Mouse (Mus musculus): Measurements from ENCODE around the gene Bank1.

Bank1 gene

GRCm38 (mm10) chr3:136251578-136251977 is 74.3 kb downstream of the Bank1 start:
- DNase-seq, result no peak

- DNase-seq, result no peak
Measured at GRCm38 (mm10) chr3:136247331-136247730, 78.5 kb downstream of the Bank1 start.

- no peak for DNase-seq
Measured at GRCm38 (mm10) chr3:136244931-136245330, 80.9 kb downstream of the Bank1 start.

- no peak for DNase-seq
Measured at GRCm38 (mm10) chr3:136238790-136239189, 87.1 kb downstream of the Bank1 start.

- DNase-seq, result no peak
Measured at GRCm38 (mm10) chr3:136233507-136233906, 92.4 kb downstream of the Bank1 start.

GRCm38 (mm10) chr3:136230602-136231151 is 95.2 kb downstream of the Bank1 start:
- no peak for DNase-seq

- DNase-seq, result no peak
Measured at GRCm38 (mm10) chr3:136189661-136190228, 136.1 kb downstream of the Bank1 start.

GRCm38 (mm10) chr3:136186548-136187113 is 139.2 kb downstream of the Bank1 start:
- DNase-seq, result no peak

- no peak for DNase-seq
Measured at GRCm38 (mm10) chr3:136171631-136172030, 154.2 kb downstream of the Bank1 start.

- DNase-seq, result no peak
Measured at GRCm38 (mm10) chr3:136168071-136168470, 157.8 kb downstream of the Bank1 start.

- DNase-seq, result no peak
Measured at GRCm38 (mm10) chr3:136166671-136167070, 159.2 kb downstream of the Bank1 start.

GRCm38 (mm10) chr3:136166033-136166361 is 159.9 kb downstream of the Bank1 start:
- DNase-seq, result no peak

- peak; percentile 92 for DNase-seq
Measured at GRCm38 (mm10) chr3:136165167-136166032, 160.5 kb downstream of the Bank1 start.

- no peak for DNase-seq
Measured at GRCm38 (mm10) chr3:136158059-136158458, 167.8 kb downstream of the Bank1 start.

- DNase-seq, result no peak
Measured at GRCm38 (mm10) chr3:136155555-136155954, 170.3 kb downstream of the Bank1 start.

GRCm38 (mm10) chr3:136150886-136151285 is 175.0 kb downstream of the Bank1 start:
- no peak for DNase-seq

- no peak for DNase-seq
Measured at GRCm38 (mm10) chr3:136147166-136147565, 178.7 kb downstream of the Bank1 start.

- peak; percentile 41 for DNase-seq
Measured at GRCm38 (mm10) chr3:136132013-136132412, 193.9 kb downstream of the Bank1 start.

GRCm38 (mm10) chr3:136115478-136116215 is 210.2 kb downstream of the Bank1 start:
- DNase-seq, result no peak

- DNase-seq, result peak; percentile 14
Measured at GRCm38 (mm10) chr3:136109411-136110139, 216.3 kb downstream of the Bank1 start.

GRCm38 (mm10) chr3:136106452-136106851 is 219.4 kb downstream of the Bank1 start:
- no peak for DNase-seq

- no peak for DNase-seq
Measured at GRCm38 (mm10) chr3:136103339-136103738, 222.5 kb downstream of the Bank1 start.
